Mouse (Mus musculus) adrenal gland, postnatal 25 days (tissue): ENCODE results near the gene Card14. TPM values are rescaled to one million over a fixed set of nuclear protein-coding genes. Genes with fewer than 3 reads are reported as not detected.

Source experiments
- DNase-seq: peaks from one replicate; pipeline ENCODE4 v3.0.0; 2021; ENCODE audit warnings: mixed read lengths
- total RNA-seq: library from RNA; stranded (reverse); gene quantifications from 2 replicates; pipeline ENCODE4 v1.2.3, GENCODE M21; 2021

Card14 gene
- total RNA-seq, 1 experiment from 2014 or later: 0.30 TPM

GRCm38 (mm10) chr11:119300986-119301385 lies 6.6 kb upstream of the Card14 start:
- no peak for DNase-seq

- DNase-seq: peak; percentile 47
These were observed 2.5 kb upstream of the Card14 start for GRCm38 (mm10) chr11:119304904-119305712.

- DNase-seq: no peak
These were observed 558 bp upstream of the Card14 start for GRCm38 (mm10) chr11:119306762-119307657.

GRCm38 (mm10) chr11:119307916-119308315 lies 348 bp downstream of the Card14 start:
- DNase-seq: no peak

GRCm38 (mm10) chr11:119310621-119311020 lies 3.1 kb downstream of the Card14 start:
- DNase-seq: no peak

- DNase-seq: no peak
These were observed 6.8 kb downstream of the Card14 start for GRCm38 (mm10) chr11:119314252-119314936.

- no peak for DNase-seq
These were observed 9.2 kb downstream of the Card14 start for GRCm38 (mm10) chr11:119316720-119317119.

GRCm38 (mm10) chr11:119322521-119322920 lies 15.0 kb downstream of the Card14 start:
- DNase-seq: no peak

GRCm38 (mm10) chr11:119325068-119325467 lies 17.5 kb downstream of the Card14 start:
- no peak for DNase-seq

GRCm38 (mm10) chr11:119330592-119330991 lies 23.0 kb downstream of the Card14 start:
- no peak for DNase-seq

- DNase-seq: no peak
These were observed 24.4 kb downstream of the Card14 start for GRCm38 (mm10) chr11:119331970-119332369.

- DNase-seq: peak; percentile 82
These were observed 30.9 kb downstream of the Card14 start for GRCm38 (mm10) chr11:119338271-119339059.

GRCm38 (mm10) chr11:119339179-119339578 lies 31.6 kb downstream of the Card14 start:
- peak; percentile 36 for DNase-seq

- peak; percentile 75 for DNase-seq
These were observed 32.1 kb downstream of the Card14 start for GRCm38 (mm10) chr11:119339637-119340036.

GRCm38 (mm10) chr11:119344178-119344577 lies 36.6 kb downstream of the Card14 start:
- DNase-seq: no peak

- DNase-seq: no peak
These were observed 37.3 kb downstream of the Card14 start for GRCm38 (mm10) chr11:119344865-119345264.

GRCm38 (mm10) chr11:119347125-119347524 lies 39.6 kb downstream of the Card14 start:
- no peak for DNase-seq

- no peak for DNase-seq
These were observed 44.5 kb downstream of the Card14 start for GRCm38 (mm10) chr11:119352113-119352512.

GRCm38 (mm10) chr11:119353946-119354345 lies 46.4 kb downstream of the Card14 start:
- DNase-seq: no peak

GRCm38 (mm10) chr11:119354798-119355442 lies 47.4 kb downstream of the Card14 start:
- DNase-seq: peak; percentile 47
